Mouse (Mus musculus) kidney, postnatal 0 days (tissue): Measurements from ENCODE around the gene Ccr4. TPM values are rescaled to one million over a fixed set of nuclear protein-coding genes. Genes with fewer than 3 reads are reported as not detected.
A peak's percentile ranks its signal among the peaks of the same experiment; 100 is the strongest.

Source experiments
- ATAC-seq: fragments of 200-750 bp; cut with Nextera tagmentation; replicated peaks from 2 replicates; pipeline ENCODE4 v1.8.0; 2017; ENCODE audit warnings: low read depth, moderate number of reproducible peaks, moderate TSS enrichment, moderate library complexity; ENCODE audit not compliant: low FRiP score
- DNase-seq: peaks from one replicate; pipeline ENCODE4 v3.0.0-alpha.2; 2016; ENCODE audit warnings: low spot score
- H3K27ac ChIP-seq: fragments of 300-500 bp; sonication (generic); 2 replicates; pipeline ENCODE4 v1.5.1; 2014; ENCODE audit warnings: mild to moderate bottlenecking
- H3K27me3 ChIP-seq: fragments of 300-500 bp; sonication (generic); 2 replicates; pipeline ENCODE4 v1.6.1; 2014; ENCODE audit warnings: low read length, mixed read lengths; ENCODE audit not compliant: insufficient read depth
- H3K36me3 ChIP-seq: fragments of 300-500 bp; sonication (generic); 2 replicates; pipeline ENCODE4 v1.6.1; 2014; ENCODE audit warnings: low read length, mixed read lengths; ENCODE audit not compliant: insufficient read depth
- H3K4me1 ChIP-seq: fragments of 300-500 bp; sonication (generic); replicated peaks from 2 replicates; pipeline ENCODE4 v1.6.1; 2014; ENCODE audit warnings: antibody characterized with exemption, low read length, mixed read lengths; ENCODE audit not compliant: insufficient read depth
- H3K4me2 ChIP-seq: fragments of 300-500 bp; sonication (generic); 2 replicates; pipeline ENCODE4 v1.6.1; 2014; ENCODE audit warnings: mild to moderate bottlenecking, low read length, moderate library complexity, mixed read lengths
- H3K4me3 ChIP-seq: fragments of 300-500 bp; sonication (generic); replicated peaks from 2 replicates; pipeline ENCODE4 v1.5.1; 2014; ENCODE audit warnings: low read depth, low read length
- H3K9ac ChIP-seq: fragments of 300-500 bp; sonication (generic); 2 replicates; pipeline ENCODE4 v1.6.1; 2014; ENCODE audit warnings: low read depth, low read length
- H3K9me3 ChIP-seq: fragments of 300-500 bp; sonication (generic); replicated peaks from 2 replicates; pipeline ENCODE4 v1.6.1; 2016; ENCODE audit warnings: low read length, inconsistent platforms, mixed read lengths
- CTCF ChIP-seq: IDR thresholded peaks from 2 replicates; pipeline ENCODE4 v1.5.1; 2016; ENCODE audit warnings: antibody characterized with exemption, low read depth, mild to moderate bottlenecking, moderate library complexity
- WGBS: fragments of 180-500 bp; shearing (Covaris S2); extraction: QIAGEN DNeasy Blood & Tissue Kit; methylation state at CpG from one replicate; pipeline ENCODE4 v1.1.7; 2014; 5-methylcytosine and 5-hydroxymethylcytosine counted together
- polyA plus RNA-seq: library from polyadenylated mRNA; unstranded; fragments of >200 nt; fragmentation: Nextera tagmentation; extraction: Ambion mirVana; gene quantifications from 2 replicates; pipeline ENCODE4 v1.2.1, GENCODE M21; 2015

Gene Ccr4
- polyA plus RNA-seq, 1 experiment from 2014 or later: 0.84 TPM

DNA sequence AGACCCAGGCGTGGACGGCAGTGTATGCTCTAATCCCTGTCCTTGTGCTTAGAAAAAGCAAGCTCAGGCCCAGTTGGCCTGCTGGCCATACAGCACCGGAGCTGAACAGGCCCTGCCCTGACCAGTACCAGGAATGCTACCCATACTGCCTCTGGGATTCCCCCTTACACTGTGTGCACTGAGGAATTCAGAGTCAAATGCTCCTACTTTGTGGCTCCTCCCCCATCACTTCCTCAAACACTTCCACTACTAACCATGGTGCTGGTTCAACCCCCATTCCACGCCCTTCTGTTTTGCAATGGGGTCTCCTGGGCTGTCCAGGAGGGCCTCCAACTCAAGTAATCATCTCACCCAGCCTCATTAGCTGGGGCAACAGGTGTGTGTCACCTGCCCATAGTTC is 29.1 kb upstream of the Ccr4 start:
- H3K4me2 ChIP-seq: no peak overlapping the region
- no peak; the same call in 1 of the 2 replicates for ATAC-seq
- 69% methylated on average over 4 of the region's 4 CpGs for WGBS
- no peaks in the 10 kb centered on the region for H3K9me3 ChIP-seq
- no peak for TF ChIP-seq CTCF
- no peaks in the 10 kb centered on the region for H3K36me3 ChIP-seq
- no peak overlapping the region for H3K9ac ChIP-seq
- no peak overlapping the region for H3K27ac ChIP-seq
- H3K4me3 ChIP-seq: no peak overlapping the region
- DNase-seq: peak; percentile 32
- H3K27me3 ChIP-seq: no peaks in the 10 kb centered on the region
- peaks cover 19% of the 10 kb centered on the region; the same call in 1 of the 2 replicates for H3K4me1 ChIP-seq

DNA sequence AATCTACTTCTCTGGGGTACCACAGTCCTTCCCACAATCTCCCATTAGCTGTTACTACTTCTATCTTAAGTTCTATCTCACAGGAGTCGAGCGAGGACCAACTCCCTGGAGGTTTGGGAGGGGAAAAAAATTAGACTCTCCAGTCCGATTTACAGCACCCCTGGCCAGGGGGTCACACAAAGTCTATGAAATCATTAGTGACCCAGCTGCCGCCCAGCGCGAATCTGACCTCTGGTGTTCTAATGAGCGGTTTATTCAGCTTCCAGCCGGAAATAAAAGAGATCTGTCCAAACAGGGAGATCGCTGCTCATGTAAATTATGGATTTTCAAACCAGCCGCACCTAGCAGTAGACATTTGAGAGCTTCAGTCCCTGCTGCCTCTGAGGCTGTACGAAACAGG is 26.6 kb upstream of the Ccr4 start:
- peak; percentile 53 for DNase-seq
- Histone ChIP-seq H3K4me2 (peak overlapping the region; percentile 21), H3K27ac (no peak overlapping the region)

DNA sequence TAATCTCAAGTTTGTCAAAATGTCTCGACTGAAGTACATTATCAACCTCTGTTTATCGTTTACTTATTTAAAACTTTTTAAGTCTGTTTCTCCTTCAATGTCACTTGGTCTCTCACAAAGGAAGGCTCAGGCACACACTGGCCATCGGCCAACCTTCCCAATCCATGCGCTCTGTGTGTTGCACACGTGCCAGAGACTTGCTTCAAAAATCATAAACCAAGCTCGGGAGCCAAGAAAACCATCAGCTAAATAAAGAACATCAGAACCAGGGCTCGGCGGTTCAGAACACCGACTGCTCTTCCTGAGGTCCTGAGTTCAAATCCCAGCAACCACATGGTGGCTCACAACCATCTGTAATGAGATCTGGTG is 23.9 kb upstream of the Ccr4 start:
- DNase-seq (peak; percentile 40), ATAC-seq (no peak)
- H3K4me1 ChIP-seq: peaks cover 29% of the 10 kb centered on the region
- no peak overlapping the region for H3K9ac ChIP-seq
- no peak overlapping the region for H3K4me3 ChIP-seq
- peak overlapping the region; percentile 9; the same call in 1 of the 2 replicates for H3K27ac ChIP-seq
- H3K36me3 ChIP-seq: no peaks in the 10 kb centered on the region
- no peaks in the 10 kb centered on the region for H3K27me3 ChIP-seq
- no peak for TF ChIP-seq CTCF
- no peaks in the 10 kb centered on the region for H3K9me3 ChIP-seq
- 49% methylated on average over 9 of the region's 9 CpGs for WGBS
- H3K4me2 ChIP-seq: no peak overlapping the region

More for the DNA sequence above, 26.6 kb upstream of the Ccr4 start:
- Histone ChIP-seq H3K4me1 (peaks cover 26% of the 10 kb centered on the region), H3K36me3 (no peaks in the 10 kb centered on the region), H3K27me3 (no peaks in the 10 kb centered on the region), H3K9ac (no peak overlapping the region), H3K9me3 (no peaks in the 10 kb centered on the region), H3K4me3 (no peak overlapping the region)
- WGBS: 8% methylated on average over 11 of the region's 11 CpGs
- TF ChIP-seq CTCF: no peak
- ATAC-seq: no peak

DNA sequence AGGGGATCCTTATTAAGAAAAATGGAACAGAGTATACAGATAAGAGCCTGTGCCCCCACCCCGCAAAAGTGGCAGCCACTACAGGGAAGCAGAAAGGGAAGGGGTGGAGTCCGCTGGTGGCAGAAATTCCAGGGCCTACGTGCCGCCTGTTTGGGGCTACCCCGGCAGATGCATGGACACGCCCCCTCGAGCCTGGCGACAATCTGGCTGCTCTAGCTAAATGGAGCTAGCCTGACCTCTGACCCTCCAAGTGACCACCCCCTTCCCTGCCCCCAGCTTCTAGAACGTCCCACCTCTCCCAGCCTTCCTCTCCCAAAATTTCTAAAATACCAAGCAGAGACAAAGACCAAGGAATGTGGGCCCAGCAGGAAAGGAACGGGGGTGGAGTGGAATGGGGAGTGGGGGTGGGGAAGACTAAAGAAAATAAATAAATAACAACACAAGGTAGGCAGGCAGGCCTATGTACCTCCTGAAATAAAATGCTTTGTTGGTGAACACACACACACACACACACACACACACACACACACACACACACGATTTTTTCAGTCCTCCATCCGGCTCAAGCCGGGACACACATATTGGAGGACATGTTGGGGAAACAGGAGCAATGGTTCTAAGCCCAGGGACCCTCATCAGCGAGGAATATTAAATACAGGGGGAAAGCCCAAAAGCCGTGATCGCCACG is 23.4 kb upstream of the Ccr4 start:
- H3K27me3 ChIP-seq: no peaks in the 10 kb centered on the region
- DNase-seq (peak; percentile 80), ATAC-seq (peak; percentile 53)
- H3K36me3 ChIP-seq: no peaks in the 10 kb centered on the region
- 26% methylated on average over 17 of the region's 17 CpGs for WGBS
- H3K4me2 ChIP-seq: peak overlapping the region; percentile 37
- H3K4me1 ChIP-seq: peaks cover 29% of the 10 kb centered on the region
- TF ChIP-seq CTCF: no peak
- no peaks in the 10 kb centered on the region for H3K9me3 ChIP-seq
- H3K9ac ChIP-seq: no peak overlapping the region
- H3K27ac ChIP-seq: peak overlapping the region; percentile 9; the same call in 1 of the 2 replicates
- H3K4me3 ChIP-seq: no peak overlapping the region

DNA sequence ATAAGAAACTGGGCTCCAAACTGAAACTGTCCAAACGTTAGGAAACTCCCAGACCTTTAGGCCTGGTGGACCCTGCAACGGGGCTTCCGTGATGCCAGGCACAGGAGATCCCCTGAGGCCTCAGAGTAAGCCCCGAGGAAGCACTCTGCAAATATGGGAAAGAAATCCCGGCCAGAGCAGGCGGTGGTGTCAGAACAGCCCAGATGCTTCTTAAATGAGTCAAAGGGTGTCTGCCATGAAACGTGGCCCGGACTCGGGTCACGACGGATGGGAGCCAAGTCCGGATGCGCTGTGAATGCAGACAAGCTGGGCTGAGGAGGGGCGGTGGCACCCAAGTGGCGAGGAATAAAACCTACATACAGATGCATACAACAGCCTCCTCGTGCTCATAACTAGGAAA is 22.4 kb upstream of the Ccr4 start:
- Histone ChIP-seq H3K4me1 (peaks cover 29% of the 10 kb centered on the region), H3K4me3 (no peak overlapping the region), H3K9ac (0 out of 2 replicates have a peak overlapping the region, but pooled peaks have one; percentile 27)

DNA sequence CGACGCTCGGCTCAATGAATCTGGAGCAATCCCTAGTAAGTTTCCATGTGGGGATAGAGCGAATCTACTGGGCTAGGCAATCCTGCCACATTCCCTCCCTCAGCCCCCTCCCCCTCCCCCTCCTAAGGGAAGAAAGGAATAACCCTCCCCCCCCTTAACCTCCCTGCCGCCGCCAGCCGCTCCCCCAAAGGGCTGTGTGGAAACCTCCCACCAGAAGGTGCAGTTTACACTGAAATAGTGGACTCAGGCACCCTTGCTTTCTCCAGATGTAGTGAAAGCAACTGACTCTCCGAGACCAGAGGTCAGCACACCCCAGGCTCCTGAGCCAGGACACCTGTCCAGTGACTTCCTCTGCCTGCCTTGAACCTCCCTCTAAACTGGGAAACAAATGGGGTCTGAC is 21.9 kb upstream of the Ccr4 start:
- H3K27me3 ChIP-seq: no peaks in the 10 kb centered on the region
- DNase-seq (peak; percentile 68), ATAC-seq (no peak)
- H3K4me2 ChIP-seq: peak overlapping the region; percentile 37
- WGBS: 18% methylated on average over 8 of the region's 8 CpGs
- no peak for TF ChIP-seq CTCF
- no peaks in the 10 kb centered on the region for H3K36me3 ChIP-seq
- no peaks in the 10 kb centered on the region for H3K9me3 ChIP-seq
- peak overlapping the region; percentile 72 for H3K27ac ChIP-seq
- 0 out of 2 replicates have a peak overlapping the region, but pooled peaks have one; percentile 27 for H3K9ac ChIP-seq
- no peak overlapping the region for H3K4me3 ChIP-seq
- peaks cover 28% of the 10 kb centered on the region for H3K4me1 ChIP-seq

More for the DNA sequence above, 22.4 kb upstream of the Ccr4 start:
- DNase-seq (peak; percentile 79), ATAC-seq (no peak)
- Histone ChIP-seq H3K9me3 (no peaks in the 10 kb centered on the region), H3K36me3 (no peaks in the 10 kb centered on the region), H3K27me3 (no peaks in the 10 kb centered on the region), H3K27ac (peak overlapping the region; percentile 72), H3K4me2 (peak overlapping the region; percentile 37)
- WGBS: 5% methylated on average over 16 of the region's 16 CpGs
- TF ChIP-seq CTCF: no peak
